Mouse (Mus musculus) gastrocnemius, postnatal 4 days (tissue): ENCODE measurements around the gene Mllt3. TPM values are rescaled to one million over a fixed set of nuclear protein-coding genes. Genes with fewer than 3 reads are reported as not detected.

Experiments used
- DNase-seq, 2 experiments: peaks; one replicate each; pipeline ENCODE4 v3.0.0; 2021 to 2022; ENCODE audit warnings: low spot score in 2 of 2, mixed read lengths in 2 of 2
- total RNA-seq, 2 experiments: library from RNA; stranded (reverse); gene quantifications; 2 replicates each; pipeline ENCODE4 v1.2.3; 2021

Mllt3 gene
- total RNA-seq, 2 experiments from 2014 or later, result 103 to 104 TPM

DNA sequence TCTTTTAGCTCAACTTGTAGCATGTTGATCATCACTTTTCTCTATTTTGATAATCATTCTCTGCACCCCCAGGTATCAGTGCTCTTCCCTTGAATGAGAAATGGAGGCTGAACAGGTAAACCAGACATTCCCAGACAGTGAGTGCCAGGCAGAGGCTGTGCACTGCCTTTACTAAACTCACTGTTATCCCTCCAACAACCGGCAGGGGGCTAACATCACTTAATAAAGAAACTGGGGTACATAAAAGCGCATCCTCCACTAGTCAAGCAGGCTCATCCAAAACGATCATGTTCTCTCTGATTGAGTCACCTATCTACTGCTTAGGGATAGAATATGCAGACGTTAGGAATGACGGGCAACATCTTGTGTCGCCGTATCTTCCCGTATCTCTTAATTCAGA is 244.5 kb downstream of the Mllt3 start:
- DNase-seq, result peak in 1 of 2 experiments; percentile 23

GRCm38 (mm10) chr4:87785132-87786074 is 247.8 kb downstream of the Mllt3 start:
- peak in 1 of 2 experiments; percentile 28 for DNase-seq

GRCm38 (mm10) chr4:87783809-87784208 is 249.4 kb downstream of the Mllt3 start:
- DNase-seq, result no peak

GRCm38 (mm10) chr4:87781971-87782370 is 251.2 kb downstream of the Mllt3 start:
- no peak for DNase-seq

DNA sequence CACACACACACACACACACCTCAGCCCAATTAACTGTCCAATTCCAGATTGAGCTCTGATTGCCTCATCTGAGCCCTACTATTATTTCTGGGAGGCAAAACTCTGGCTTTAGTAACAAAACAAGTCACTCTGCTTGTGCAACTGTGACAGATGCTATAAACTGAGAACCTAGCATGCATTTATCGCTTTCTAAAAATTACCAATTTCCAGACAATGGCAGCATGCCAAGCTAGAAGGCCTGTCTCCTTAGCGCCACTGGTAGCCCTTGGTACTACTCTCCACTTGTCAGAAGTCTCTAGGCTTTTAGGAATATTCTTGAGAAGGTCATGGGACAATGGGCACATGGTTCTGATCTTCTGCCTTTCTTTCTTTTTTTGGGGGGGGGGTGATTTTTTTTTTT is 257.4 kb downstream of the Mllt3 start:
- no peak for DNase-seq

- DNase-seq, result no peak
Measured at GRCm38 (mm10) chr4:87774515-87774914, 258.6 kb downstream of the Mllt3 start.

DNA sequence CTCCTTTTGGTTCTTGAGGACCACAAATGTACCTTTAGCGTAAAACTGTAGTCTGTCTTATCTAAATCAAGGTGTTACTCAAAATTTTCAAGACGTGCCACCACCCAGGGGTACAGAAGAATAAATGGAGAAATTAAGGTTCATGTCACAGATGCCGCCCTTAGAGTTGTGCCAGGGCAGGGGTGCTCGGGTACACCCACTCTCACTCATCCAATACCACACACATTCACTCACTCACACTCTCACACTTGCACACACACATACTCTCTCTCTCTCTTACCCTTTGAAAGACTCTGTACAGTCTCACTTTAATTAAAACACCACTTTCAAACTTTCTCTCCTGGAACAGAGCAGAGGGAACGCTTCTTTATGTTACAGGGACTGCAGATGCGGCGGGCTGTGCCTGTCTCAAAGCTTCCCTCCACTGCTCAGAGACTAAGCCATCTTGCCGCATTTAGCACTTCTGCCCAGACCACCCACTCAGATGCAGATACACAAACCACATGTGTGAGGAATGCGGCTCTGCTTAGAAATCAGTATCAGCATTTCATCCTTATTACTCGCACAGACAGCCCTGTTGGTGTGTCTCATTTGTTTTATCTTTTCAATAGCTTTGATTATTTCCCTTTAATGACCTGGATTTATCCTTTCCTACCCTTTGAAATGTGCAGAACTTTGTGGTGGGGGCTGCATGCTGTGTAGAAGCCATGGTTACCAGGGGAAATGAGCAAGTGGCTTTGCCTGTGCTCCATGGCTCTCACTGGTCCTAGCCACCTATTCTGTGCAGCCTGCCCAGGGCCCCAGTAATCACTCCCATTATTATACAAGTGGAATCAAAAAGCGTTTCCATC is 265.2 kb downstream of the Mllt3 start:
- DNase-seq, result no peak

DNA sequence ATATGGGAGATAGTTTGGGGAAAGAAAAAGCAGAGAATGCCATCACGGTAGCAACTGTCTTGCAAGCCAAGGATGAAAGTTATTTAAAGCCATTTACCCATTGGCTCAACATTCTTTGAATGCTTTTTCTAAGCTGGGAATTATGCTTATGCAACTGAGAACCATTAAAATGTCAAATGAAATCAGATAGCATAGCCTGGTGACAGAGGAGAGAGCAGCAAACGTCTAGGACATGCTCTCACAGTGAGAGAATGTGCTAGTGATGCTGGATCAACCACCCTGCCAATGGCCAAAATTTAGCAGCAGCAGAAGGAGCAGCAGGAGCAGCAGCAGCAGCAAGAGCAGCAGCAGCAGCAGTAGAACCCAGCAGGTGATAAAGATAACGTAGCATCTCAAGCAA is 267.4 kb downstream of the Mllt3 start:
- DNase-seq, result no peak

GRCm38 (mm10) chr4:87761075-87761474 is 272.1 kb downstream of the Mllt3 start:
- no peak for DNase-seq

DNA sequence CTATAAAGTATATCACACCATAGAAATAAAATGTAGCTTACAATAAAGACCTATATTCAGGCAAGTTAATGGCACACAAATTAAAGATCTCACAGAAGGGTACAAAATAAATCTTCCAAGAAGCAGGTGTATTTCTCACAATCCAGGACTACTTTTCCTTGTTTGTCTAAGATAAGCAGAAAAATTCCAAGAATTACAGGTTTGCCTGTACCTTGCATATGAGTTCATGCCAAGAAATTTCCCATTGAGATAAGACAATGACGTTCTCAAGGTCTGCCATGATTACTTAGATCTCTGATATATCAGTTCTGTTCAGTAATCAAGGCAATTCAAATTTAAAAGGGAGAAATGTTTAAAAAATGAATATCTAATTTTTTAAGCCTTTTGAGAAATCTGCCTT is 272.9 kb downstream of the Mllt3 start:
- DNase-seq, result no peak

DNA sequence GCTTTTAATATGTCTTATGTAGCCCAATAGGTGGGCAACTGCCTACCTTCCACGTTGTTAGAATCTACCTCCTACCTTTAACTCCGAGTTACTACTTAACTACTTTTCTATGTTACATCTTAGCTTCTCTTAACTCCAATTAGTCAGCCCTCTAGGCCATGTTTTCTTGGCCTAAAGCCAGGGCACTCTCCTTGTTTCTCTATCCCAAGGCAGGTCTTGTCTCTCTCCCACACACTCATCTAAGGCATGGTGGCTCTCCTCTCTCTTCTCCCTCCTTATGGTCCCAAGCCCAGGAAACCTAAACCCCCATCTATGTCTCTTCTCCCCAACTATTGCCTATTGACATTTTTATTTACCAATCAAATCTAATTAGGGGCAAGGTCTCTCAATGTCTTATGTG is 273.5 kb downstream of the Mllt3 start:
- no peak for DNase-seq

- DNase-seq, result no peak
Measured at GRCm38 (mm10) chr4:87759110-87759509, 274.1 kb downstream of the Mllt3 start.

DNA sequence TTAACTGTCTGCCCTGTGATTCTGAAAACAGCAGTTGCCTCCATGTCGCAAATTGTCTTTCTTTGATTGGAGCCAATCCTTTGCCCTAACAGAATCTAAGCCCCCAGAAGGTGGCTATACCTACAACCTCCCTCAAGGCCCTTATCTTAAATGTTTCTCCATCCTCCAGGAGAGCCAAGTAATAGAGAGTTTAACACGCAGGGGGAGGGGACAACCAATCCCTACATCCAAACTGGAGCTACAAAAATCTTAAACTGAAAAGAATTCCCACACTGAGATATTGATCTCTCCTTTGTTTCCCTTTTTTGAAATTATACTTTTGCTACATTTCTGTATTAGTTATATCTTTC is 281.7 kb downstream of the Mllt3 start:
- DNase-seq, result no peak

- DNase-seq, result no peak
Measured at GRCm38 (mm10) chr4:87750856-87751514, 282.2 kb downstream of the Mllt3 start.

- DNase-seq, result no peak
Measured at GRCm38 (mm10) chr4:87749532-87750234, 283.5 kb downstream of the Mllt3 start.

- DNase-seq, result no peak
Measured at GRCm38 (mm10) chr4:87745016-87745645, 288.0 kb downstream of the Mllt3 start.

DNA sequence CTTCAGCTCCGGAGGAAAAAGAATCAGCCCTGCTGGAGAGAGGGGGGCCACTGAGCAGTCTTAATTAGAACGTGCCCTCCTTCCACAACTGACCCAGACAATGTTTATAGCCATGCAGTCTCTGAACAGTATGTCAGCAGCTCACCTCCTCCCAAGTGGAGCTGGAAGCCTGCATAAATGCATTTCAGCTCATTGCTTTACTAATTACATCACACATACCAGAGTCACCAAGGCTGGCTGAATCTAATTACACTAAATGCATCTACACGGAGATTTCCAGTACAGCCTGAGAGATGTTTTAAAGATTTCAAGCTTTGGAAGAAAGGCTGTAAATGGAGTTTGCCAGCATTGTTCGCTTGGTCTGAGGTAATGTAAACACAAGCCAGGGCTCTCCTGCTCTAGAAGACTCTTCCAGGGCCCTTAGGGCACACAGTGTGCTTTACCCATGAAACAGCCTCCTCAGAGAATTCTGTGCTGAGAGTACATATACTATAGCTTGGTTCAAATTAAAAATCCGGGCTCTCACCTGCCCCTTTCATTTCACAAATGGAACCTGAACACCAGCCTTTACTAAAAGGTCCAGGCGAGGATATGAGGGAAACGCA is 293.5 kb downstream of the Mllt3 start:
- no peak for DNase-seq

- DNase-seq, result no peak
Measured at GRCm38 (mm10) chr4:87739104-87739503, 294.1 kb downstream of the Mllt3 start.

GRCm38 (mm10) chr4:87737201-87737806 is 295.9 kb downstream of the Mllt3 start:
- DNase-seq, result no peak

- DNase-seq, result no peak
Measured at GRCm38 (mm10) chr4:87736779-87737178, 296.4 kb downstream of the Mllt3 start.
